Mouse (Mus musculus): ENCODE results near the gene Sipa1l2.

Sipa1l2 gene

GRCm38 (mm10) chr8:125595571-125596508 is 26.2 kb upstream of the Sipa1l2 start:
- no peak for TF ChIP-seq POU5F1 (IDR thresholded peaks at IDR 0.05; ENCODE audit: borderline replicate concordance, low read length)
- no peak for TF ChIP-seq NANOG (IDR thresholded peaks at IDR 0.05; ENCODE audit: borderline replicate concordance, low read length)
- TF ChIP-seq CTCF (conservative IDR thresholded peaks at IDR 0.05; ENCODE audit: low read length) = no peak
- H3K4me1 ChIP-seq (replicated peaks; ENCODE audit: low read depth, low read length) = 0 out of 2 replicates have a peak, but pooled peaks cover 6% of the 10 kb centered on the region

GRCm38 (mm10) chr8:125590363-125590762 is 20.8 kb upstream of the Sipa1l2 start:
- H3K4me3 ChIP-seq (replicated peaks; ENCODE audit: low read length) = no peak overlapping the region
- H3K9me3 ChIP-seq (ENCODE audit: low read length) = no peaks in the 10 kb centered on the region
- H3K36me3 ChIP-seq (ENCODE audit: insufficient read depth, low read length) = no peaks in the 10 kb centered on the region
- peaks cover 21% of the 10 kb centered on the region for H3K4me1 ChIP-seq (replicated peaks; ENCODE audit: low read depth, low read length)
- peaks cover 3% of the 10 kb centered on the region; the same call in 1 of the 2 replicates for H3K27me3 ChIP-seq (ENCODE audit: insufficient read depth, low read length)
- TF ChIP-seq POU5F1 (IDR thresholded peaks at IDR 0.05; ENCODE audit: borderline replicate concordance, low read length) (no peak), NANOG (IDR thresholded peaks at IDR 0.05; ENCODE audit: borderline replicate concordance, low read length) (no peak)

More at GRCm38 (mm10) chr8:125595571-125596508, 26.2 kb upstream of the Sipa1l2 start:
- Histone ChIP-seq H3K9me3 (ENCODE audit: low read length) (no peaks in the 10 kb centered on the region), H3K27me3 (ENCODE audit: insufficient read depth, low read length) (no peaks in the 10 kb centered on the region), H3K36me3 (ENCODE audit: insufficient read depth, low read length) (no peaks in the 10 kb centered on the region), H3K4me3 (replicated peaks; ENCODE audit: low read length) (no peak overlapping the region)

GRCm38 (mm10) chr8:125586587-125586986 is 17.0 kb upstream of the Sipa1l2 start:
- peaks cover 20% of the 10 kb centered on the region for H3K4me1 ChIP-seq (replicated peaks; ENCODE audit: low read depth, low read length)
- H3K36me3 ChIP-seq (ENCODE audit: insufficient read depth, low read length) = no peaks in the 10 kb centered on the region
- no peaks in the 10 kb centered on the region for H3K9me3 ChIP-seq (ENCODE audit: low read length)
- peaks cover 3% of the 10 kb centered on the region; the same call in 1 of the 2 replicates for H3K27me3 ChIP-seq (ENCODE audit: insufficient read depth, low read length)
- no peak for TF ChIP-seq POU5F1 (IDR thresholded peaks at IDR 0.05; ENCODE audit: borderline replicate concordance, low read length)
- no peak for TF ChIP-seq NANOG (IDR thresholded peaks at IDR 0.05; ENCODE audit: borderline replicate concordance, low read length)
- TF ChIP-seq CTCF (conservative IDR thresholded peaks at IDR 0.05; ENCODE audit: low read length) = no peak
- no peak overlapping the region for H3K4me3 ChIP-seq (replicated peaks; ENCODE audit: low read length)

- no peak overlapping the region for H3K4me3 ChIP-seq (replicated peaks; ENCODE audit: low read length)
- no peaks in the 10 kb centered on the region for H3K9me3 ChIP-seq (ENCODE audit: low read length)
- no peaks in the 10 kb centered on the region for H3K36me3 ChIP-seq (ENCODE audit: insufficient read depth, low read length)
- H3K27me3 ChIP-seq (ENCODE audit: insufficient read depth, low read length) = peaks cover 3% of the 10 kb centered on the region; the same call in 1 of the 2 replicates
- peaks cover 14% of the 10 kb centered on the region for H3K4me1 ChIP-seq (replicated peaks; ENCODE audit: low read depth, low read length)
- no peak for TF ChIP-seq POU5F1 (IDR thresholded peaks at IDR 0.05; ENCODE audit: borderline replicate concordance, low read length)
- TF ChIP-seq CTCF (conservative IDR thresholded peaks at IDR 0.05; ENCODE audit: low read length) = no peak
- no peak for TF ChIP-seq NANOG (IDR thresholded peaks at IDR 0.05; ENCODE audit: borderline replicate concordance, low read length)
Measured at GRCm38 (mm10) chr8:125584276-125584675, 14.7 kb upstream of the Sipa1l2 start.

- H3K4me3 ChIP-seq (replicated peaks; ENCODE audit: low read length) = no peak overlapping the region
- peaks cover 7% of the 10 kb centered on the region for H3K9me3 ChIP-seq (ENCODE audit: low read length)
- H3K27me3 ChIP-seq (ENCODE audit: insufficient read depth, low read length) = no peaks in the 10 kb centered on the region
- no peak for TF ChIP-seq NANOG (IDR thresholded peaks at IDR 0.05; ENCODE audit: borderline replicate concordance, low read length)
- no peak for TF ChIP-seq POU5F1 (IDR thresholded peaks at IDR 0.05; ENCODE audit: borderline replicate concordance, low read length)
- TF ChIP-seq CTCF (conservative IDR thresholded peaks at IDR 0.05; ENCODE audit: low read length) = no peak
- H3K36me3 ChIP-seq (ENCODE audit: insufficient read depth, low read length) = no peaks in the 10 kb centered on the region
- H3K4me1 ChIP-seq (replicated peaks; ENCODE audit: low read depth, low read length) = no peaks in the 10 kb centered on the region; the same call in 1 of the 2 replicates
Measured at GRCm38 (mm10) chr8:125580426-125580825, 10.8 kb upstream of the Sipa1l2 start.

- H3K36me3 ChIP-seq (ENCODE audit: insufficient read depth, low read length) = no peaks in the 10 kb centered on the region
- H3K9me3 ChIP-seq (ENCODE audit: low read length) = peaks cover 7% of the 10 kb centered on the region
- no peak for TF ChIP-seq NANOG (IDR thresholded peaks at IDR 0.05; ENCODE audit: borderline replicate concordance, low read length)
- no peak for TF ChIP-seq POU5F1 (IDR thresholded peaks at IDR 0.05; ENCODE audit: borderline replicate concordance, low read length)
- no peak for TF ChIP-seq CTCF (conservative IDR thresholded peaks at IDR 0.05; ENCODE audit: low read length)
- H3K4me1 ChIP-seq (replicated peaks; ENCODE audit: low read depth, low read length) = peaks cover 6% of the 10 kb centered on the region; the same call in 1 of the 2 replicates
- no peak overlapping the region for H3K4me3 ChIP-seq (replicated peaks; ENCODE audit: low read length)
- 0 out of 2 replicates have a peak, but pooled peaks cover 3% of the 10 kb centered on the region for H3K27me3 ChIP-seq (ENCODE audit: insufficient read depth, low read length)
Measured at GRCm38 (mm10) chr8:125576127-125576526, 6.5 kb upstream of the Sipa1l2 start.

GRCm38 (mm10) chr8:125574280-125574679 is 4.7 kb upstream of the Sipa1l2 start:
- H3K27me3 ChIP-seq (ENCODE audit: insufficient read depth, low read length) = 0 out of 2 replicates have a peak, but pooled peaks cover 6% of the 10 kb centered on the region
- H3K4me3 ChIP-seq (replicated peaks; ENCODE audit: low read length) = no peak overlapping the region
- peaks cover 7% of the 10 kb centered on the region for H3K9me3 ChIP-seq (ENCODE audit: low read length)
- TF ChIP-seq CTCF (conservative IDR thresholded peaks at IDR 0.05; ENCODE audit: low read length) = peak; percentile 85
- TF ChIP-seq NANOG (IDR thresholded peaks at IDR 0.05; ENCODE audit: borderline replicate concordance, low read length) = no peak
- H3K36me3 ChIP-seq (ENCODE audit: insufficient read depth, low read length) = no peaks in the 10 kb centered on the region
- peaks cover 16% of the 10 kb centered on the region for H3K4me1 ChIP-seq (replicated peaks; ENCODE audit: low read depth, low read length)

- Histone ChIP-seq H3K4me1 (replicated peaks; ENCODE audit: low read depth, low read length) (peaks cover 35% of the 10 kb centered on the region), H3K9me3 (ENCODE audit: low read length) (no peaks in the 10 kb centered on the region), H3K36me3 (ENCODE audit: insufficient read depth, low read length) (no peaks in the 10 kb centered on the region), H3K27me3 (ENCODE audit: insufficient read depth, low read length) (peaks cover 11% of the 10 kb centered on the region; the same call in 1 of the 2 replicates), H3K4me3 (replicated peaks; ENCODE audit: low read length) (no peak overlapping the region)
- no peak for TF ChIP-seq NANOG (IDR thresholded peaks at IDR 0.05; ENCODE audit: borderline replicate concordance, low read length)
- no peak for TF ChIP-seq CTCF (conservative IDR thresholded peaks at IDR 0.05; ENCODE audit: low read length)
- no peak for TF ChIP-seq POU5F1 (IDR thresholded peaks at IDR 0.05; ENCODE audit: borderline replicate concordance, low read length)
Measured at GRCm38 (mm10) chr8:125572246-125572645, 2.6 kb upstream of the Sipa1l2 start.
